Mouse (Mus musculus) bone marrow macrophage, adult 2 months (primary cell): ENCODE data around the gene Hist1h1c.

Experiments
- CTCF ChIP-seq: IDR thresholded peaks from 2 replicates; pipeline ENCODE4 v1.5.1; 2012; ENCODE audit warnings: low read depth, mild to moderate bottlenecking, low read length, moderate library complexity
- POLR2A ChIP-seq: IDR thresholded peaks from 2 replicates; pipeline ENCODE4 v1.6.1; 2012; ENCODE audit warnings: mild to moderate bottlenecking, low read depth, low read length, borderline replicate concordance

- TF ChIP-seq CTCF (no peak), POLR2A (0 out of 2 replicates have a peak, but pooled peaks have one; percentile 80)
Measured at GRCm38 (mm10) chr13:23763586-23764323, 25.1 kb downstream of the Hist1h1c start, which contains the start of gene Hist1h1a.
